Mouse (Mus musculus) CH12.LX (cell line): ENCODE measurements at regions not wholly inside any gene's neighbourhood (a gene's known extent, or its start where the extent isn't known, plus 50 kb on each side); places are given as distances from the start of the nearest gene placed in this dataset.

ENCODE experiments used
- DNase-seq: peaks from one replicate; pipeline ENCODE4 v3.0.0-alpha.2; 2013; ENCODE audit errors: extremely low read depth
- H3K27ac ChIP-seq: 2 replicates; pipeline ENCODE4 v1.5.1; 2012; ENCODE audit warnings: low read depth, mild to moderate bottlenecking, control low read depth, moderate library complexity; ENCODE audit not compliant: insufficient read depth
- H3K27me3 ChIP-seq: replicated peaks from 2 replicates; pipeline ENCODE3; 2012; ENCODE audit warnings: inconsistent platforms
- H3K36me3 ChIP-seq, 2 experiments: replicated peaks in 1 of 2; 2 replicates each; pipeline versions ENCODE3 to v1.6.1; 2012; ENCODE audit warnings: inconsistent platforms in 1 of 2, low read length in 1 of 2, mild to moderate bottlenecking in 1 of 2, mixed read lengths in 1 of 2, moderate library complexity in 1 of 2; ENCODE audit not compliant: control insufficient read depth in 1 of 2, insufficient read depth in 1 of 2
- H3K4me1 ChIP-seq, 2 experiments: 2 replicates each; pipeline ENCODE4 v1.6.1; 2012; ENCODE audit warnings: inconsistent platforms in 1 of 2, moderate library complexity in 1 of 2; ENCODE audit not compliant: insufficient read depth in 2 of 2, control insufficient read depth in 1 of 2
- H3K4me2 ChIP-seq: 2 replicates; pipeline ENCODE4 v1.6.1; 2012; ENCODE audit warnings: low read depth, mild to moderate bottlenecking, control low read depth; ENCODE audit not compliant: poor library complexity, insufficient read depth, severe bottlenecking
- H3K4me3 ChIP-seq, 3 experiments: fragments of 150-350 bp in 1 of 3; sonication (generic) in 1 of 3; replicated peaks in 1 of 3; 2 replicates each; pipeline versions ENCODE3 to v1.5.1; 2011 to 2012; ENCODE audit warnings: low read depth in 2 of 3, low read length in 2 of 3, mild to moderate bottlenecking in 2 of 3, moderate library complexity in 2 of 3, control low read depth in 1 of 3, improper control_type of control experiment in 1 of 3, inconsistent platforms in 1 of 3, mixed read lengths in 1 of 3; ENCODE audit not compliant: poor library complexity in 1 of 3
- H3K79me2 ChIP-seq: replicated peaks from 2 replicates; pipeline ENCODE4 v1.6.1; 2012; ENCODE audit warnings: mild to moderate bottlenecking, moderate library complexity; ENCODE audit not compliant: control insufficient read depth, poor library complexity, insufficient read depth, severe bottlenecking; ENCODE audit errors: extremely low read depth
- H3K9ac ChIP-seq: 2 replicates; pipeline ENCODE4 v1.6.1; 2012; ENCODE audit warnings: low read depth, mild to moderate bottlenecking, control low read depth, moderate library complexity; ENCODE audit not compliant: insufficient read depth
- H3K9me3 ChIP-seq: replicated peaks from 2 replicates; pipeline ENCODE3; 2012; ENCODE audit warnings: low read length, inconsistent platforms, mixed read lengths
- IRF4 ChIP-seq: IDR thresholded peaks from 2 replicates; pipeline ENCODE4 v1.6.1; 2014; ENCODE audit warnings: low read depth, mild to moderate bottlenecking, inconsistent platforms, low read length, improper control_type of control experiment
- JUN ChIP-seq: IDR thresholded peaks from 2 replicates; pipeline ENCODE4 v1.6.1; 2011; ENCODE audit warnings: low read depth, mild to moderate bottlenecking, low read length, improper control_type of control experiment, moderate library complexity; ENCODE audit not compliant: insufficient read depth
- MAX ChIP-seq: IDR thresholded peaks from 2 replicates; pipeline ENCODE4 v1.6.1; 2011; ENCODE audit warnings: low read length, improper control_type of control experiment
- MAZ ChIP-seq: IDR thresholded peaks from 2 replicates; pipeline ENCODE4 v1.6.1; 2012; ENCODE audit warnings: low read depth, mild to moderate bottlenecking, inconsistent platforms, low read length, improper control_type of control experiment, moderate library complexity
- MXI1 ChIP-seq: IDR thresholded peaks from 2 replicates; pipeline ENCODE4 v1.6.1; 2011; ENCODE audit warnings: mild to moderate bottlenecking, low read depth, low read length, improper control_type of control experiment
- MYC ChIP-seq: IDR thresholded peaks from 2 replicates; pipeline ENCODE4 v1.6.1; 2011; ENCODE audit warnings: low read depth, mild to moderate bottlenecking, improper control_type of control experiment, low read length
- NELFE ChIP-seq: IDR thresholded peaks from 2 replicates; pipeline ENCODE4 v1.6.1; 2011; ENCODE audit warnings: low read depth, low read length, improper control_type of control experiment
- RAD21 ChIP-seq: IDR thresholded peaks from 2 replicates; pipeline ENCODE4 v1.6.1; 2011; ENCODE audit warnings: low read depth, mild to moderate bottlenecking, low read length, improper control_type of control experiment, moderate library complexity
- SIN3A ChIP-seq: IDR thresholded peaks from 2 replicates; pipeline ENCODE4 v1.6.1; 2012; ENCODE audit warnings: low read length, improper control_type of control experiment, inconsistent platforms
- TBP ChIP-seq: conservative IDR thresholded peaks from 2 replicates; pipeline ENCODE4 v1.6.1; 2011; ENCODE audit warnings: low read depth, low read length, improper control_type of control experiment
- UBTF ChIP-seq: IDR thresholded peaks from 2 replicates; pipeline ENCODE4 v1.6.1; 2012; ENCODE audit warnings: low read depth, mild to moderate bottlenecking, inconsistent platforms, low read length, improper control_type of control experiment, moderate library complexity
- ZMIZ1 ChIP-seq: IDR thresholded peaks from 2 replicates; pipeline ENCODE4 v1.6.1; 2012; ENCODE audit warnings: low read depth, mild to moderate bottlenecking, inconsistent platforms, low read length, improper control_type of control experiment
- dilution Hi-C: fragments of 300-500 bp; cut with MboI; formaldehyde crosslinking; loops from 2 replicates; pipeline ENCODE4 v1.14.3; 2020; ENCODE audit warnings: low sequenced_read_pairs; ENCODE audit not compliant: extremely low pct_unique_long_range_greater_than_20kb, extremely low pct_ligation_motif_present
- in situ Hi-C: fragments of 300-500 bp; cut with MboI; formaldehyde crosslinking; loops from 3 replicates; pipeline ENCODE4 v1.14.3; 2019; ENCODE audit warnings: low sequenced_read_pairs, low pct_ligation_motif_present, low pct_unique_long_range_greater_than_20kb, mixed read lengths

DNA sequence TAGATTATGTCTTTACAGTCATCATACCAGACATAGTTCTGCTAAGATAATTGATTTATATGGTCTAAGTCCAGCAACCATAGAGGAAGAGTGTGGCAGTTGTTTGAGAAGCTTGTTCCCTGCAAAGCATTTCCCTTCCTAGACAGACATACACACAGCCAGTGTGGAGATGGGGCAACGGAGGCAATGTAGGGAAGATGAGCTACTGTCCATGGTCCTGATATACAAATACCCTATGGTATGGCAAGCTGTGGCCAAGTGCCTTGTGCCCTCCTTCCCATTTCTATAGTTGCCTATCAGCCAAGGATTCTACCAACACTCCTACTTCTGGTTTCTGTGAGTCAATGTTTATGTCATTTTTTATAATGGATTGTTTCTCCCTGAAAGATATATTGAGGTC is 145.6 kb downstream of the Edn1 start:
- Histone ChIP-seq H3K27me3 (no peaks in the 10 kb centered on the region), H3K9me3 (no peaks in the 10 kb centered on the region), H3K9ac (no peak overlapping the region), H3K4me1 (no peaks in the 10 kb centered on the region), H3K4me2 (no peak overlapping the region), H3K4me3 (no peak overlapping the region), H3K27ac (no peak overlapping the region), H3K36me3 (no peaks in the 10 kb centered on the region), H3K79me2 (no peaks in the 10 kb centered on the region)
- DNase-seq = peak; percentile 7
- in situ Hi-C loops = no loop called here
- no peak for TF ChIP-seq NELFE
- no peak for TF ChIP-seq SIN3A
- TF ChIP-seq MAZ = no peak
- TF ChIP-seq MXI1 = no peak
- TF ChIP-seq MYC = no peak
- TF ChIP-seq RAD21 = no peak
- no peak for TF ChIP-seq JUN
- TF ChIP-seq IRF4 = no peak
- TF ChIP-seq TBP = no peak
- TF ChIP-seq ZMIZ1 = no peak
- dilution Hi-C loops = no loop called here

DNA sequence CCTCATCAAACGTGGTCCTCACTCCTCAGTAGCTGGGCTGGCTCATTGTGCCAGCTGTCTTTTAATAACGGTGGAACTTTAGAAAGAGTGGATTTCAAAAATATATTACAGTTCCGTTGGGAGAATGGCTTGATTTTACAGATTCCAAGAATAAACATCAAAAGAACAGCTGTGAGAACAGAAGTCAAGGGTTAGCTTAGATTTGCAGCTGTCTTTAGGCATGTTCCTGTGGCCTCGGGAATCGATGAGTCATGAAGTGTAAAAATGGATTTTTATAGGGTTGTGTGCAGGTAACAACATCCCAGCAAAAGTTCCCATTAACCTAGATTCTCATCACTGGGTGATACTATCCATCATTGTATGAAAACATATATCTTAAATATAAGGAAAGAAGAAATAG is 152.4 kb downstream of the Edn1 start:
- Histone ChIP-seq H3K9ac (no peak overlapping the region), H3K9me3 (no peaks in the 10 kb centered on the region), H3K27ac (no peak overlapping the region)
- no peak for DNase-seq
- no peak for TF ChIP-seq MYC
- no peak for TF ChIP-seq UBTF
- TF ChIP-seq, all 38 proteins: peak for 0
- H3K36me3 ChIP-seq = no peaks in the 10 kb centered on the region
- H3K27me3 ChIP-seq = no peaks in the 10 kb centered on the region
- in situ Hi-C loops (no loop called here), dilution Hi-C loops (no loop called here)
- no peak overlapping the region for H3K4me3 ChIP-seq
- no peaks in the 10 kb centered on the region for H3K4me1 ChIP-seq
- no peaks in the 10 kb centered on the region for H3K79me2 ChIP-seq
- H3K4me2 ChIP-seq = no peak overlapping the region

DNA sequence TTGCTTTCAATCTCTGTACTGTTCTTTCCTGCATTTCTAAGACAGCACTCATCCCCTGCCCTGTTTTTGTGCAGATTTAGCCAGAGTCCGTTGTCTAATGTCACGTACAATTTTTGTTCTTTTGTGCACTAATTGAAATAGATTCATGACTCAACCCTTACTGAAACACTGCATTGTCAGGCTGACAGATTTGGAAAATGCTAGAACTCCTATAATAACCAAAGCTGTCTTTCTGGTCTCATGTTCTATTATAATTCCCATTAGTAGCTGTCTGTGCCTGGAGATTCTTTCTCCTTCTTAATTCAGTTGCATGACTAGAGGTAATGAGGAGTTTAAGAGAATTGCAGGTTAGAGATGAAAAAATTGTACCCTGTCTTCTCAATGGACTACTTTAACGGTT is 158.6 kb downstream of the Edn1 start:
- H3K27ac ChIP-seq = no peak overlapping the region
- H3K9ac ChIP-seq = no peak overlapping the region
- H3K4me2 ChIP-seq = no peak overlapping the region
- no peak overlapping the region for H3K4me3 ChIP-seq
- no peaks in the 10 kb centered on the region for H3K4me1 ChIP-seq
- H3K79me2 ChIP-seq = no peaks in the 10 kb centered on the region
- in situ Hi-C loops (no loop called here), dilution Hi-C loops (no loop called here)
- no peaks in the 10 kb centered on the region for H3K9me3 ChIP-seq
- no peaks in the 10 kb centered on the region for H3K36me3 ChIP-seq
- H3K27me3 ChIP-seq = no peaks in the 10 kb centered on the region
- no peak for DNase-seq
- no peak for TF ChIP-seq MAX
